In the genomic region with DNA sequence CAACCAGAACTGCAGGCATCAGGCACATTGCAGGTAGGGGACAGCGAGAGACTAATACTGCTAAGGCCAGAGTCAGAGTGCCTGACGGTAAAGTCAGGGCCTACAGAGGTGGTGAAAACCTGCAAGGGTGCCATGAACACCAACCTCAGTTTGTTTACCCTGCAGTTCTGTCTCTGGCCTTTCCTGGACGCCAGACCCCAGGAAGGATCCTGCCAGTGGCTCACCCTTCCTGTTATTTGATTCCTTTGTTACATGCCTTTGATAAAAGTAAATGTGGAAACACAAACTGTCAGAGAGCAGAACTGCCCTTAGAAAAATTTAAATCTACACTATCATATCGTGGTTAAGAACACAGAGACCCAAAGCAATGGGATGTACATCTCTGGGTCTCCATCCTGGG, we compare ENCODE assay signal across 18 mouse cellular contexts.
"Had no signal": no experiment of that assay in that cellular context is flagged by ENCODE, and none has a peak within 500 bp of the region (broad histone marks: within the 10 kb centered on the region; RNA-seq: fewer than 3 reads in every experiment).

No protein-coding gene starts in this region.

- H3K27me3 ChIP-seq: limb, embryonic 12.5 days; limb, embryonic 15.5 days had no signal

- ATAC-seq: intestine, postnatal 0 days; liver, postnatal 0 days had no signal

- DNase-seq: kidney, adult 8-10 months; kidney, postnatal 25 days; layer of hippocampus, postnatal 36 days; left cerebral cortex, postnatal 4 days; liver, postnatal 0 days; midbrain, embryonic 14.5 days; thymus, adult 2 months; thymus, postnatal 14 days; thymus, postnatal 4 days had no signal

- H3K4me3 ChIP-seq: left cerebral cortex, adult 2 months; limb, embryonic 12.5 days; limb, embryonic 15.5 days had no signal

- H3K4me2 ChIP-seq: limb, embryonic 12.5 days; limb, embryonic 15.5 days; liver, embryonic 11.5 days; midbrain, embryonic 11.5 days had no signal

- H3K36me3 ChIP-seq: limb, embryonic 12.5 days; limb, embryonic 15.5 days had no signal

- H3K9ac ChIP-seq: limb, embryonic 12.5 days; limb, embryonic 15.5 days; liver, embryonic 14.5 days; liver, postnatal 0 days had no signal

- H3K4me1 ChIP-seq: limb, embryonic 12.5 days had no signal

- H3K9me3 ChIP-seq: limb, embryonic 12.5 days; limb, embryonic 15.5 days had no signal

- H3K27ac ChIP-seq: kidney, postnatal 0 days; left cerebral cortex, adult 2 months; limb, embryonic 12.5 days; limb, embryonic 15.5 days; liver, embryonic 14.5 days; stomach, postnatal 0 days had no signal
